Mouse (Mus musculus): ENCODE data around the gene Zfp423. TPM values are rescaled to one million over a fixed set of nuclear protein-coding genes. Genes with fewer than 3 reads are reported as not detected.

The Zfp423 gene
- polyA plus RNA-seq, 1 experiment from 2014 or later = 25.2 TPM

Other genes with a start within 250 kb of the Zfp423 start
- gene Cnep1r1, start 159.2 kb upstream of the Zfp423 start, polyA plus RNA-seq (2016; fragmentation: Nextera tagmentation; extraction: Ambion mirVana) = 46.0 and 46.7 TPM in 2 replicates
- gene Heatr3, start 178.3 kb upstream of the Zfp423 start, polyA plus RNA-seq (2016; fragmentation: Nextera tagmentation; extraction: Ambion mirVana) = 51.7 and 52.9 TPM in 2 replicates
- 8.1 and 9.0 TPM in 2 replicates for gene Tent4b, start 239.6 kb upstream of the Zfp423 start, polyA plus RNA-seq (2016; fragmentation: Nextera tagmentation; extraction: Ambion mirVana)

Data from forebrain, embryonic 10.5 days (tissue).